8 mouse cellular contexts compared by ENCODE assay signal in genomic region chr16:91042640-91043039, GRCm38 (mm10). TPM values are rescaled to one million over a fixed set of nuclear protein-coding genes. Genes with fewer than 3 reads are reported as not detected.
DNase-seq lines count a peak whose midpoint lies in the region; ATAC-seq and TF ChIP-seq lines count a peak whose summit lies in the region.

No protein-coding gene starts in this region.

- H3K4me3 ChIP-seq in kidney, embryonic 15.5 days (replicated peaks), result peak overlapping the region; percentile 98
- peak overlapping the region; percentile 86; the same call in 1 of the 2 replicates for H3K4me3 ChIP-seq in embryonic facial prominence, embryonic 11.5 days (ENCODE audit: low read depth, low read length)
- H3K4me3 ChIP-seq in hindbrain, postnatal 0 days (ENCODE audit: low read length), result peak overlapping the region; percentile 86
- peak overlapping the region; percentile 6 for H3K4me3 ChIP-seq in midbrain, embryonic 16.5 days (ENCODE audit: low read depth, low read length)

- peak overlapping the region; percentile 70 for H3K4me2 ChIP-seq in kidney, embryonic 15.5 days
- H3K4me2 ChIP-seq in embryonic facial prominence, embryonic 11.5 days (ENCODE audit: low read depth, low read length), result peak overlapping the region; percentile 43
- H3K4me2 ChIP-seq in hindbrain, postnatal 0 days (ENCODE audit: low read depth, low read length), result peak overlapping the region; percentile 74
- H3K4me2 ChIP-seq in midbrain, embryonic 16.5 days (ENCODE audit: low read length), result peak overlapping the region; percentile 45

- H3K27ac ChIP-seq in kidney, embryonic 15.5 days, result no peak overlapping the region
- H3K27ac ChIP-seq in embryonic facial prominence, embryonic 11.5 days (replicated peaks; ENCODE audit: low read depth, low read length), result no peak overlapping the region
- H3K27ac ChIP-seq in hindbrain, postnatal 0 days, result no peak overlapping the region
- no peak overlapping the region for H3K27ac ChIP-seq in midbrain, embryonic 16.5 days (ENCODE audit: low read length)

- 39% methylated on average over 1 of the region's 1 CpGs for WGBS in kidney, embryonic 15.5 days
- 79% methylated on average over 1 of the region's 1 CpGs for WGBS in embryonic facial prominence, embryonic 11.5 days
- 51% methylated on average over 1 of the region's 1 CpGs for WGBS in hindbrain, postnatal 0 days
- WGBS in midbrain, embryonic 16.5 days, result 67% methylated on average over 1 of the region's 1 CpGs

- TF ChIP-seq CTCF in hindbrain, postnatal 0 days (IDR thresholded peaks at IDR 0.05; ENCODE audit: low read depth), result no peak

- no peak for DNase-seq in kidney, postnatal 14 days
- no peak for DNase-seq in embryonic facial prominence, embryonic 11.5 days (ENCODE audit: low spot score)
- no peak for DNase-seq in hindbrain, postnatal 0 days (ENCODE audit: low spot score)
- no peak for DNase-seq in T-cell, adult 2 months (ENCODE audit: low spot score)
- DNase-seq in layer of hippocampus, postnatal 36 days, result no peak

- H3K4me1 ChIP-seq in kidney, embryonic 15.5 days, result peaks cover 18% of the 10 kb centered on the region
- H3K4me1 ChIP-seq in embryonic facial prominence, embryonic 11.5 days (ENCODE audit: control insufficient read depth, insufficient read depth, low read length), result no peaks in the 10 kb centered on the region; the same call in 1 of the 2 replicates
- H3K4me1 ChIP-seq in hindbrain, postnatal 0 days (ENCODE audit: insufficient read depth, low read length), result peaks cover 9% of the 10 kb centered on the region
- peaks cover 21% of the 10 kb centered on the region for H3K4me1 ChIP-seq in midbrain, embryonic 16.5 days (ENCODE audit: control insufficient read depth, insufficient read depth, low read length)

- H3K9ac ChIP-seq in kidney, embryonic 15.5 days, result peak overlapping the region; percentile 97; the same call in 1 of the 2 replicates
- 0 out of 2 replicates have a peak overlapping the region, but pooled peaks have one; percentile 46 for H3K9ac ChIP-seq in embryonic facial prominence, embryonic 11.5 days (replicated peaks; ENCODE audit: low read length)
- H3K9ac ChIP-seq in hindbrain, postnatal 0 days (replicated peaks; ENCODE audit: low read length), result peak overlapping the region; percentile 7; the same call in 1 of the 2 replicates
- H3K9ac ChIP-seq in midbrain, embryonic 16.5 days (ENCODE audit: low read depth, low read length), result 0 out of 2 replicates have a peak overlapping the region, but pooled peaks have one; percentile 2

- no peak for ATAC-seq in kidney, embryonic 15.5 days (replicated peaks; ENCODE audit: low FRiP score)
- no peak for ATAC-seq in embryonic facial prominence, embryonic 11.5 days (replicated peaks; ENCODE audit: insufficient number of reproducible peaks, low FRiP score, low TSS enrichment, low read depth)
- ATAC-seq in hindbrain, postnatal 0 days, result no peak
- no peak for ATAC-seq in midbrain, embryonic 16.5 days
- ATAC-seq in cerebellum, adult (ENCODE audit: insufficient number of reproducible peaks, low FRiP score, low TSS enrichment), result no peak

- H3K9me3 ChIP-seq in kidney, embryonic 15.5 days (replicated peaks), result no peaks in the 10 kb centered on the region
- H3K9me3 ChIP-seq in embryonic facial prominence, embryonic 11.5 days (replicated peaks; ENCODE audit: control insufficient read depth, low read length), result no peaks in the 10 kb centered on the region
- no peaks in the 10 kb centered on the region for H3K9me3 ChIP-seq in hindbrain, postnatal 0 days (ENCODE audit: low read length)
- no peaks in the 10 kb centered on the region for H3K9me3 ChIP-seq in midbrain, embryonic 16.5 days (replicated peaks; ENCODE audit: control insufficient read depth, low read length, poor library complexity, severe bottlenecking)

- H3K36me3 ChIP-seq in kidney, embryonic 15.5 days, result peaks cover 35% of the 10 kb centered on the region
- no peaks in the 10 kb centered on the region; the same call in 1 of the 2 replicates for H3K36me3 ChIP-seq in embryonic facial prominence, embryonic 11.5 days (replicated peaks; ENCODE audit: control insufficient read depth, insufficient read depth, low read depth, low read length)
- H3K36me3 ChIP-seq in hindbrain, postnatal 0 days (ENCODE audit: insufficient read depth, low read length), result peaks cover 10% of the 10 kb centered on the region; the same call in 1 of the 2 replicates
- H3K36me3 ChIP-seq in midbrain, embryonic 16.5 days (ENCODE audit: control insufficient read depth, insufficient read depth, low read length), result peaks cover 12% of the 10 kb centered on the region; the same call in 1 of the 2 replicates

- no peaks in the 10 kb centered on the region for H3K27me3 ChIP-seq in kidney, embryonic 15.5 days
- H3K27me3 ChIP-seq in embryonic facial prominence, embryonic 11.5 days (ENCODE audit: control insufficient read depth, insufficient read depth, low read length), result no peaks in the 10 kb centered on the region
- H3K27me3 ChIP-seq in hindbrain, postnatal 0 days (ENCODE audit: insufficient read depth, low read length), result no peaks in the 10 kb centered on the region
- H3K27me3 ChIP-seq in midbrain, embryonic 16.5 days (ENCODE audit: control insufficient read depth, insufficient read depth, low read depth, low read length), result no peaks in the 10 kb centered on the region

RNA-seq across cellular contexts. Expression of gene Paxbp1, which starts 1.7 kb away (rescaled TPM):
- 52.8 and 55.7 TPM in 2 replicates for polyA plus RNA-seq in kidney, embryonic 15.5 days (2015; fragmentation: Nextera tagmentation; extraction: Ambion mirVana)
- polyA plus RNA-seq in embryonic facial prominence, embryonic 11.5 days (2014; fragmentation: Nextera tagmentation; extraction: Ambion mirVana), result 79.8 and 84.3 TPM in 2 replicates
- total RNA-seq in hindbrain, postnatal 0 days (2014; rRNA removed), result 39.7 and 45.3 TPM in 2 replicates
- polyA plus RNA-seq in hindbrain, postnatal 0 days (2015; fragmentation: Nextera tagmentation; extraction: Ambion mirVana), result 22.8 and 27.2 TPM in 2 replicates
- 72.3 and 84.0 TPM in 2 replicates for polyA plus RNA-seq in midbrain, embryonic 16.5 days (2015; fragmentation: Nextera tagmentation; extraction: Ambion mirVana)
- 10 to 100 TPM; 68.1 to 77.8 TPM for total RNA-seq in layer of hippocampus, postnatal 36 days (2021)

RNA-seq across cellular contexts. Expression of gene Synj1, which starts 31.5 kb away (rescaled TPM):
- polyA plus RNA-seq in kidney, embryonic 15.5 days (2015; fragmentation: Nextera tagmentation; extraction: Ambion mirVana), result 13.0 and 14.4 TPM in 2 replicates
- polyA plus RNA-seq in embryonic facial prominence, embryonic 11.5 days (2014; fragmentation: Nextera tagmentation; extraction: Ambion mirVana), result 12.1 and 12.7 TPM in 2 replicates
- total RNA-seq in hindbrain, postnatal 0 days (2014; rRNA removed), result 47.9 and 58.1 TPM in 2 replicates
- 42.4 and 50.5 TPM in 2 replicates for polyA plus RNA-seq in hindbrain, postnatal 0 days (2015; fragmentation: Nextera tagmentation; extraction: Ambion mirVana)
- 52.1 and 55.7 TPM in 2 replicates for polyA plus RNA-seq in midbrain, embryonic 16.5 days (2015; fragmentation: Nextera tagmentation; extraction: Ambion mirVana)
- total RNA-seq in layer of hippocampus, postnatal 36 days (2021), result 100 to 1,000 TPM; 381 to 404 TPM

RNA-seq across cellular contexts. Expression of gene 4932438H23Rik, which starts 52.3 kb away (rescaled TPM):
- 0.08 TPM in 2 replicates for polyA plus RNA-seq in kidney, embryonic 15.5 days (2015; fragmentation: Nextera tagmentation; extraction: Ambion mirVana)
- polyA plus RNA-seq in embryonic facial prominence, embryonic 11.5 days (2014; fragmentation: Nextera tagmentation; extraction: Ambion mirVana), result not detected in 2 replicates
- total RNA-seq in hindbrain, postnatal 0 days (2014; rRNA removed), result 1.6 and 2.0 TPM in 2 replicates
- polyA plus RNA-seq in hindbrain, postnatal 0 days (2015; fragmentation: Nextera tagmentation; extraction: Ambion mirVana), result 0.94 and 2.0 TPM in 2 replicates
- polyA plus RNA-seq in midbrain, embryonic 16.5 days (2015; fragmentation: Nextera tagmentation; extraction: Ambion mirVana), result 0.87 TPM in 2 replicates
- 1 to 10 TPM; 1.2 to 1.4 TPM for total RNA-seq in layer of hippocampus, postnatal 36 days (2021)

Comparison
In these comparisons a context has a peak if more than half of its experiments do, and no peak if none do; other contexts are left out.
1. H3K4me3 ChIP-seq: peak in every context shown above with its lines; median percentile 98 in kidney, embryonic 15.5 days; 86 in embryonic facial prominence, embryonic 11.5 days; 86 in hindbrain, postnatal 0 days; 6 in midbrain, embryonic 16.5 days.
2. H3K9ac ChIP-seq: peak in every context shown above with its lines; median percentile 97 in kidney, embryonic 15.5 days; 46 in embryonic facial prominence, embryonic 11.5 days; 7 in hindbrain, postnatal 0 days; 2 in midbrain, embryonic 16.5 days.